Mouse (Mus musculus) MEL (cell line): ENCODE measurements around the gene Olfr1269. TPM values are rescaled to one million over a fixed set of nuclear protein-coding genes. Genes with fewer than 3 reads are reported as not detected.

ENCODE experiments used
- DNase-seq: peaks from one replicate; pipeline ENCODE4 v3.0.0; 2011; ENCODE audit warnings: low read depth, low spot score
- H3K27ac ChIP-seq: 2 replicates; pipeline ENCODE4 v1.5.1; 2012; ENCODE audit warnings: low read depth, mild to moderate bottlenecking, control low read depth, low read length, moderate library complexity; ENCODE audit not compliant: control insufficient read depth
- H3K27me3 ChIP-seq, 2 experiments: fragments of 150-350 bp in 1 of 2; sonication (generic) in 1 of 2; 2 replicates each; pipeline ENCODE4 v1.6.1; 2012; ENCODE audit warnings: low read length in 2 of 2, mild to moderate bottlenecking in 2 of 2, improper control_type of control experiment in 1 of 2, moderate library complexity in 1 of 2; ENCODE audit not compliant: insufficient read depth in 2 of 2, control insufficient read depth in 1 of 2
- H3K36me3 ChIP-seq, 2 experiments: 2 replicates each; pipeline ENCODE4 v1.6.1; 2012 to 2014; ENCODE audit warnings: low read length in 2 of 2, improper control_type of control experiment in 1 of 2, inconsistent platforms in 1 of 2, mild to moderate bottlenecking in 1 of 2; ENCODE audit not compliant: insufficient read depth in 2 of 2, control insufficient read depth in 1 of 2
- H3K4me1 ChIP-seq, 2 experiments: fragments of 150-350 bp in 1 of 2; sonication (generic) in 1 of 2; 2 replicates each; pipeline ENCODE4 v1.6.1; 2012; ENCODE audit warnings: low read length in 2 of 2, improper control_type of control experiment in 1 of 2, mild to moderate bottlenecking in 1 of 2; ENCODE audit not compliant: insufficient read depth in 2 of 2, control insufficient read depth in 1 of 2
- H3K4me3 ChIP-seq, 2 experiments: fragments of 150-350 bp in 1 of 2; sonication (generic) in 1 of 2; 2 replicates each; pipeline ENCODE4 v1.5.1; 2012; ENCODE audit warnings: low read depth in 2 of 2, low read length in 2 of 2, mild to moderate bottlenecking in 2 of 2, moderate library complexity in 2 of 2, control low read depth in 1 of 2, improper control_type of control experiment in 1 of 2; ENCODE audit not compliant: control insufficient read depth in 1 of 2, insufficient read depth in 1 of 2
- H3K79me2 ChIP-seq: 2 replicates; pipeline ENCODE4 v1.6.1; 2012; ENCODE audit warnings: mild to moderate bottlenecking, low read length, moderate library complexity; ENCODE audit not compliant: control insufficient read depth, poor library complexity, insufficient read depth
- H3K9ac ChIP-seq: 2 replicates; pipeline ENCODE4 v1.6.1; 2012; ENCODE audit warnings: low read depth, mild to moderate bottlenecking, control low read depth, low read length, moderate library complexity; ENCODE audit not compliant: control insufficient read depth, poor library complexity, severe bottlenecking
- H3K9me3 ChIP-seq: fragments of 150-350 bp; sonication (generic); replicated peaks from 2 replicates; pipeline ENCODE4 v1.6.1; 2012; ENCODE audit warnings: mild to moderate bottlenecking, low read length, improper control_type of control experiment, moderate library complexity; ENCODE audit not compliant: insufficient read depth
- BHLHE40 ChIP-seq: IDR thresholded peaks from 2 replicates; pipeline ENCODE4 v1.6.1; 2012; ENCODE audit warnings: low read depth, mild to moderate bottlenecking, inconsistent platforms, low read length, improper control_type of control experiment, borderline replicate concordance
- CHD1 ChIP-seq: IDR thresholded peaks from 2 replicates; pipeline ENCODE4 v1.6.1; 2012; ENCODE audit warnings: low read depth, mild to moderate bottlenecking, inconsistent platforms, low read length, improper control_type of control experiment
- CHD2 ChIP-seq: IDR thresholded peaks from 2 replicates; pipeline ENCODE4 v1.6.1; 2011; ENCODE audit warnings: low read length, improper control_type of control experiment
- CTCF ChIP-seq, 3 experiments: IDR thresholded peaks in 2 of 3; conservative IDR thresholded peaks in 1 of 3; 2 replicates each; pipeline ENCODE4 v1.5.1; 2011 to 2012; ENCODE audit warnings: low read length in 3 of 3, low read depth in 2 of 3, mild to moderate bottlenecking in 2 of 3, improper control_type of control experiment in 1 of 3, inconsistent platforms in 1 of 3, mixed read lengths in 1 of 3, moderate library complexity in 1 of 3; ENCODE audit not compliant: control insufficient read depth in 1 of 3, insufficient read depth in 1 of 3, poor library complexity in 1 of 3, severe bottlenecking in 1 of 3
- ELF1 ChIP-seq: IDR thresholded peaks from 2 replicates; pipeline ENCODE4 v1.6.1; 2014; ENCODE audit warnings: low read depth, mild to moderate bottlenecking, inconsistent platforms, low read length, improper control_type of control experiment, moderate library complexity
- GABPA ChIP-seq: IDR thresholded peaks from 2 replicates; pipeline ENCODE4 v1.6.1; 2012; ENCODE audit warnings: low read depth, mild to moderate bottlenecking, inconsistent platforms, low read length, improper control_type of control experiment, moderate library complexity
- HCFC1 ChIP-seq: IDR thresholded peaks from 2 replicates; pipeline ENCODE4 v1.6.1; 2012; ENCODE audit warnings: low read depth, mild to moderate bottlenecking, inconsistent platforms, low read length, improper control_type of control experiment, moderate library complexity
- JUND ChIP-seq: IDR thresholded peaks from 2 replicates; pipeline ENCODE4 v1.6.1; 2011; ENCODE audit warnings: low read depth, mild to moderate bottlenecking, improper control_type of control experiment, low read length
- KAT2A ChIP-seq: conservative IDR thresholded peaks from 2 replicates; pipeline ENCODE4 v1.6.1; 2012; ENCODE audit warnings: low read depth, low read length, improper control_type of control experiment, inconsistent platforms
- MAFK ChIP-seq: IDR thresholded peaks from 2 replicates; pipeline ENCODE4 v1.6.1; 2011; ENCODE audit warnings: low read depth, mild to moderate bottlenecking, low read length, improper control_type of control experiment, borderline replicate concordance
- MYB ChIP-seq: IDR thresholded peaks from 2 replicates; pipeline ENCODE4 v1.6.1; 2011; ENCODE audit warnings: mild to moderate bottlenecking, low read depth, low read length, improper control_type of control experiment
- MYC ChIP-seq: IDR thresholded peaks from 2 replicates; pipeline ENCODE4 v1.6.1; 2011; ENCODE audit warnings: low read depth, mild to moderate bottlenecking, low read length, improper control_type of control experiment, moderate library complexity
- NELFE ChIP-seq: IDR thresholded peaks from 2 replicates; pipeline ENCODE4 v1.6.1; 2011; ENCODE audit warnings: low read depth, low read length, improper control_type of control experiment
- NRF1 ChIP-seq: IDR thresholded peaks from 2 replicates; pipeline ENCODE4 v1.6.1; 2014; ENCODE audit warnings: low read depth, mild to moderate bottlenecking, inconsistent platforms, low read length, improper control_type of control experiment, moderate library complexity; ENCODE audit not compliant: poor library complexity, insufficient read depth, severe bottlenecking
- RAD21 ChIP-seq: IDR thresholded peaks from 2 replicates; pipeline ENCODE4 v1.6.1; 2011; ENCODE audit warnings: mild to moderate bottlenecking, low read depth, low read length, improper control_type of control experiment
- RCOR1 ChIP-seq: IDR thresholded peaks from 2 replicates; pipeline ENCODE4 v1.6.1; 2012; ENCODE audit warnings: low read depth, mild to moderate bottlenecking, inconsistent platforms, low read length, improper control_type of control experiment
- SMC3 ChIP-seq: IDR thresholded peaks from 2 replicates; pipeline ENCODE4 v1.6.1; 2011; ENCODE audit warnings: low read depth, low read length, improper control_type of control experiment
- TAL1 ChIP-seq: IDR thresholded peaks from 2 replicates; pipeline ENCODE4 v1.6.1; 2012; ENCODE audit warnings: mild to moderate bottlenecking, inconsistent platforms, low read length, moderate library complexity, mixed read lengths
- TBP ChIP-seq: IDR thresholded peaks from 2 replicates; pipeline ENCODE4 v1.8.0; 2011; ENCODE audit warnings: low read depth, low read length, improper control_type of control experiment
- TCF12 ChIP-seq: IDR thresholded peaks from 2 replicates; pipeline ENCODE4 v1.6.1; 2014; ENCODE audit warnings: low read depth, mild to moderate bottlenecking, inconsistent platforms, low read length, improper control_type of control experiment, moderate library complexity
- UBTF ChIP-seq: IDR thresholded peaks from 2 replicates; pipeline ENCODE4 v1.6.1; 2012; ENCODE audit warnings: low read depth, mild to moderate bottlenecking, inconsistent platforms, low read length, improper control_type of control experiment, moderate library complexity, borderline replicate concordance; ENCODE audit not compliant: insufficient read depth
- USF2 ChIP-seq, 2 experiments: IDR thresholded peaks; 2 replicates each; pipeline ENCODE4 v1.6.1; 2011 to 2012; ENCODE audit warnings: improper control_type of control experiment in 2 of 2, low read length in 2 of 2, borderline replicate concordance in 1 of 2, inconsistent platforms in 1 of 2, low read depth in 1 of 2, mild to moderate bottlenecking in 1 of 2; ENCODE audit not compliant: insufficient read depth in 1 of 2
- ZKSCAN1 ChIP-seq: IDR thresholded peaks from 2 replicates; pipeline ENCODE4 v1.6.1; 2012; ENCODE audit warnings: low read depth, mild to moderate bottlenecking, inconsistent platforms, low read length, improper control_type of control experiment, moderate library complexity
- polyA plus RNA-seq, 2 experiments: library from polyadenylated mRNA; stranded (reverse) in 1 of 2; unstranded in 1 of 2; fragments of >175 nt in 1 of 2; fragments of >200 nt in 1 of 2; gene quantifications; 2 replicates each; pipeline versions ENCODE4 v1.2.1 to v1.2.4; 2012; ENCODE audit warnings: low replicate concordance in 2 of 2, low read depth in 1 of 2; ENCODE audit not compliant: insufficient read length in 2 of 2, insufficient read depth in 1 of 2, missing spikeins in 1 of 2
- total RNA-seq: library from RNA; depleted of rRNA; stranded (reverse); fragments of 300-350 nt; gene quantifications from 2 replicates; pipeline ENCODE4 v1.2.3, GENCODE M21; 2012; rRNA removed

Olfr1269 gene
- total RNA-seq (not detected in 2 replicates), polyA plus RNA-seq (not detected)

- no peak for TF ChIP-seq GABPA
- Histone ChIP-seq H3K36me3 (no peaks in the 10 kb centered on the region), H3K4me3 (no peak within 1 kb of the TSS), H3K4me1 (no peaks in the 10 kb centered on the region), H3K27me3 (no peaks in the 10 kb centered on the region), H3K27ac (no peak within 1 kb of the TSS), H3K9me3 (no peaks in the 10 kb centered on the region), H3K79me2 (no peaks in the 10 kb centered on the region), H3K9ac (no peak within 1 kb of the TSS)
- no peak for DNase-seq
Observed at GRCm38 (mm10) chr2:90121312-90121711, at the start of gene Olfr1269. Gene Olfr1269, minus strand, starts transcription at chr2:90121412.

- Histone ChIP-seq H3K9me3 (no peaks in the 10 kb centered on the region), H3K27me3 (no peaks in the 10 kb centered on the region), H3K27ac (no peak overlapping the region), H3K9ac (no peak overlapping the region), H3K4me3 (no peak overlapping the region), H3K79me2 (no peaks in the 10 kb centered on the region), H3K4me1 (no peaks in the 10 kb centered on the region), H3K36me3 (no peaks in the 10 kb centered on the region)
- no peak for DNase-seq
- TF ChIP-seq CTCF (IDR thresholded peaks at IDR 0.05 in 2 of 3, conservative IDR thresholded peaks at IDR 0.05 in 1 of 3; ENCODE audit: control insufficient read depth in 1 of 3, insufficient read depth in 1 of 3, low read depth in 2 of 3, low read length in 3 of 3, poor library complexity in 1 of 3, severe bottlenecking in 1 of 3) = no peak
- no peak for TF ChIP-seq BHLHE40
- TF ChIP-seq CHD1 = no peak
- no peak for TF ChIP-seq UBTF
- TF ChIP-seq GABPA = no peak
- no peak for TF ChIP-seq MYC
- TF ChIP-seq MAFK = no peak
- TF ChIP-seq HCFC1 = no peak
- TF ChIP-seq RAD21 = no peak
- no peak for TF ChIP-seq NRF1
- TF ChIP-seq TBP = no peak
- TF ChIP-seq ZKSCAN1 = no peak
- no peak for TF ChIP-seq MYB
Observed at GRCm38 (mm10) chr2:90153916-90154315, 32.7 kb upstream of the Olfr1269 start.

- Histone ChIP-seq H3K27me3 (no peaks in the 10 kb centered on the region), H3K4me3 (no peak within 1 kb of the TSS), H3K79me2 (no peaks in the 10 kb centered on the region), H3K27ac (no peak within 1 kb of the TSS), H3K9ac (no peak within 1 kb of the TSS), H3K4me1 (no peaks in the 10 kb centered on the region), H3K9me3 (no peaks in the 10 kb centered on the region), H3K36me3 (no peaks in the 10 kb centered on the region)
- DNase-seq = no peak
- no peak for TF ChIP-seq MAFK
- TF ChIP-seq TAL1 = no peak
- no peak for TF ChIP-seq JUND
- no peak for TF ChIP-seq TBP
- TF ChIP-seq RCOR1 = no peak
- no peak for TF ChIP-seq NRF1
- TF ChIP-seq KAT2A = no peak
- no peak for TF ChIP-seq TCF12
- TF ChIP-seq SMC3 = no peak
- no peak for TF ChIP-seq HCFC1
- no peak for TF ChIP-seq CHD2
- TF ChIP-seq NELFE = no peak
- TF ChIP-seq ELF1 = no peak
- TF ChIP-seq USF2 (IDR thresholded peaks at IDR 0.05; ENCODE audit: borderline replicate concordance in 1 of 2, insufficient read depth in 1 of 2, low read depth in 1 of 2, low read length in 2 of 2) = no peak
- no peak for TF ChIP-seq UBTF
- no peak for TF ChIP-seq MYC
Observed at GRCm38 (mm10) chr2:90152991-90153390, 31.8 kb upstream of the Olfr1269 start, which contains the start of gene Olfr1270. Gene Olfr1270, minus strand, starts transcription at chr2:90153091.
